ENCODE assay signal across 8 mouse cellular contexts in the genomic region with DNA sequence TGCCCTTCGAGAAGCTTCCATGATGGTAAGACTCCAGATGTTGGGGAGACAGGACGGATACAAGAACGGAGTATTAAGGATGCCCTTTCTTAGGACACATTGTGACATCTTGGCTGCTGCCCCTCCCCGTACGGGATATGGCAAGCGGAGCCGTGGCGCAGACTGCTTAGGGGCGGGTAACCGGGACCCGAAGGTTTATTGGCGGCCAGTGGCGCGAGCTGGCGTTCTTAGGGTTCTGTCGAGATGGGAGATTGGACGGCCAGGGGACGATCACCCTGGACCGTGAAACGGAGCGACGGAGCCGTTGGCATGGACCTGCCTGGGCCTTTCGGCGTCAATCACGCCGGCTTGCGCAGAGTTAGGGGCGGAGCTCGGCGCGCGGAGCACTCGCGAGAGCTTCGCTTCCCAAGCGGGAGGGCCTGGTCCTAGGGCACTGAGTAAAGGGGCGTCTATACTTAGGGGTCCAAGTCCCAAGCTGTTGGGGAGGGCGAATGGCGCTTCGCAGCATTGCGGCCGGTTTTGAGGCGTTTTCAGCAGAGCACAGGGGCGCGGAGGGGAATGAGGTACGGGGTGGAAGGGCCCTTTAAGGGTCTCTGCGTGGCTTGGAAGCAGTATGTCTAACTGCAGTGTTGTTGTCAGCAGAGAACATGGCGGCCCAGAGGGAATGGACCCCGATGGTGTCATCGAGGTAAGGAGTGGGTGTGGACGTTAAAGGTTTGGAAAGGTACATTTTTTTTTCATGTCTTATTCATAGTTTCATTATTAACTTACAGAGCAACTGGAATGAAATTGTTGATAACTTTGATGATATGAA. TPM values are rescaled to one million over a fixed set of nuclear protein-coding genes. Genes with fewer than 3 reads are reported as not detected.
DNase-seq lines count a peak whose midpoint lies in the region; ATAC-seq lines count a peak whose summit lies in the region.

No protein-coding gene starts in this region.

- peaks cover 11% of the 10 kb centered on the region for H3K4me1 ChIP-seq in intestine, embryonic 14.5 days (replicated peaks; ENCODE audit: control insufficient read depth, insufficient read depth, low read length)

- peaks cover 48% of the 10 kb centered on the region for H3K36me3 ChIP-seq in intestine, embryonic 14.5 days (ENCODE audit: control insufficient read depth, insufficient read depth, low read length)

- H3K9ac ChIP-seq in intestine, embryonic 14.5 days (ENCODE audit: low read length), result peak overlapping the region; percentile 99

- peak overlapping the region; percentile 78 for H3K4me3 ChIP-seq in intestine, embryonic 14.5 days (ENCODE audit: low read depth, low read length)

- ATAC-seq in intestine, embryonic 14.5 days (replicated peaks; ENCODE audit: low FRiP score, low TSS enrichment, low read depth), result peak; percentile 78
- ATAC-seq in megakaryocyte-erythroid progenitor cell, adult 5-6 weeks (replicated peaks; ENCODE audit: low FRiP score, low TSS enrichment, poor library complexity, severe bottlenecking), result peak; percentile 72

- H3K9me3 ChIP-seq in intestine, embryonic 14.5 days (ENCODE audit: control insufficient read depth, low read length), result no peaks in the 10 kb centered on the region

- peak; percentile 90 to 96 for DNase-seq in adrenal gland, adult (ENCODE audit: inconsistent age in 2 of 2, low spot score in 1 of 2)
- peak; percentile 91 for DNase-seq in embryo, embryonic 11 days
- DNase-seq in gastrocnemius, postnatal 25 days, result peak; percentile 80
- DNase-seq in intestine, embryonic 14.5 days (ENCODE audit: low spot score), result peak; percentile 92
- DNase-seq in left cerebral cortex, postnatal 14 days (ENCODE audit: low spot score in 2 of 2), result peak; percentile 79 to 89
- DNase-seq in right cerebral cortex, postnatal 25 days, result peak; percentile 82
- DNase-seq in urinary bladder, postnatal 36 days (ENCODE audit: low spot score in 2 of 2), result peak; percentile 80 to 83

- intact Hi-C loops in left cerebral cortex, postnatal 14 days (cut with DNase I), result loop anchor here (1.0 kb wide), 1 partner anchor 19 kb away; the partner anchor contains the start of gene Rfc4

- WGBS in intestine, embryonic 14.5 days, result under 1% methylated on average over 52 of the region's 52 CpGs

- peak overlapping the region; percentile 97 for H3K27ac ChIP-seq in intestine, embryonic 14.5 days (ENCODE audit: low read depth)

- H3K27me3 ChIP-seq in intestine, embryonic 14.5 days (replicated peaks; ENCODE audit: control insufficient read depth, insufficient read depth, low read length), result no peaks in the 10 kb centered on the region

- peak overlapping the region; percentile 99 for H3K4me2 ChIP-seq in intestine, embryonic 14.5 days (ENCODE audit: low read length)

RNA-seq across cellular contexts. Expression of gene Eif4a2, which starts 0.9 kb away (rescaled TPM):
- 100 to 1,000 TPM; 362 to 414 TPM for total RNA-seq in gastrocnemius, postnatal 25 days (2021)
- polyA plus RNA-seq in intestine, embryonic 14.5 days (2014; fragmentation: Nextera tagmentation; extraction: Ambion mirVana), result 218 and 243 TPM in 2 replicates
- 100 to 1,000 TPM; 759 to 792 TPM for total RNA-seq in left cerebral cortex, postnatal 14 days (2021)
- 524 and 587 TPM in 2 replicates for total RNA-seq in megakaryocyte-erythroid progenitor cell, adult 5-6 weeks (2014; fragmentation: Nextera tagmentation)
- 925 and 1,082 TPM in 2 replicates for total RNA-seq in megakaryocyte-erythroid progenitor cell, adult 5-6 weeks (2017)

RNA-seq across cellular contexts. Expression of gene Rfc4, which starts 19.4 kb away (rescaled TPM):
- total RNA-seq in gastrocnemius, postnatal 25 days (2021), result 1 to 10 TPM; 6.1 to 6.2 TPM
- polyA plus RNA-seq in intestine, embryonic 14.5 days (2014; fragmentation: Nextera tagmentation; extraction: Ambion mirVana), result 126 and 136 TPM in 2 replicates
- 1 to 10 TPM; 3.8 to 6.0 TPM for total RNA-seq in left cerebral cortex, postnatal 14 days (2021)
- total RNA-seq in megakaryocyte-erythroid progenitor cell, adult 5-6 weeks (2014; fragmentation: Nextera tagmentation), result 216 and 230 TPM in 2 replicates
- 106 and 142 TPM in 2 replicates for total RNA-seq in megakaryocyte-erythroid progenitor cell, adult 5-6 weeks (2017)

RNA-seq across cellular contexts. Expression of gene Adipoq, which starts 38.2 kb away (rescaled TPM):
- 10 to 100 TPM in 1 of 2 experiments, 1 to 10 TPM in 1; 1.9 to 87.3 TPM for total RNA-seq in gastrocnemius, postnatal 25 days (2021)
- polyA plus RNA-seq in intestine, embryonic 14.5 days (2014; fragmentation: Nextera tagmentation; extraction: Ambion mirVana), result not detected in 2 replicates
- not detected for total RNA-seq in left cerebral cortex, postnatal 14 days (2021)
- total RNA-seq in megakaryocyte-erythroid progenitor cell, adult 5-6 weeks (2014; fragmentation: Nextera tagmentation), result not detected in 2 replicates
- 0.50 TPM in 1 of 2 replicates, not detected in the other for total RNA-seq in megakaryocyte-erythroid progenitor cell, adult 5-6 weeks (2017)

RNA-seq across cellular contexts. Expression of gene Kng1, which starts 50.5 kb away (rescaled TPM):
- total RNA-seq in gastrocnemius, postnatal 25 days (2021), result not detected
- polyA plus RNA-seq in intestine, embryonic 14.5 days (2014; fragmentation: Nextera tagmentation; extraction: Ambion mirVana), result not detected in 2 replicates
- not detected for total RNA-seq in left cerebral cortex, postnatal 14 days (2021)
- total RNA-seq in megakaryocyte-erythroid progenitor cell, adult 5-6 weeks (2014; fragmentation: Nextera tagmentation), result not detected in 2 replicates
- total RNA-seq in megakaryocyte-erythroid progenitor cell, adult 5-6 weeks (2017), result not detected in 2 replicates

Comparison
In these comparisons a context has a peak if more than half of its experiments do, and no peak if none do; other contexts are left out.
1. Peak in every context shown above with its lines: DNase-seq, ATAC-seq, H3K4me3 ChIP-seq and H3K27ac ChIP-seq.
2. RNA of gene Rfc4, which starts 19.4 kb away (total RNA-seq): 106 to 230 TPM in megakaryocyte-erythroid progenitor cell, adult 5-6 weeks; 6.1 to 6.2 TPM in gastrocnemius, postnatal 25 days and 3.8 to 6.0 TPM in left cerebral cortex, postnatal 14 days; every median in the first group is over 10 times any median in the second.